Mouse (Mus musculus): ENCODE results near the gene Cd28. TPM values are rescaled to one million over a fixed set of nuclear protein-coding genes. Genes with fewer than 3 reads are reported as not detected.

Cd28 gene
- 0.18 and 1.2 TPM in 2 replicates for polyA plus RNA-seq (2015; fragmentation: Nextera tagmentation; extraction: Ambion mirVana)

- 93% methylated on average over 5 of the region's 5 CpGs for WGBS
- H3K27ac ChIP-seq (replicated peaks): no peak within 1 kb of the TSS
Observed at GRCm38 (mm10) chr1:60716567-60716966, at the start of gene Cd28. Gene Cd28 (plus strand): TSS chr1:60716800.

GRCm38 (mm10) chr1:60667873-60668616, 48.6 kb upstream of the Cd28 start:
- Histone ChIP-seq H3K27ac (replicated peaks) (peak overlapping the region; percentile 70), H3K4me1 (peaks cover 12% of the 10 kb centered on the region; the same call in 1 of the 2 replicates), H3K9me3 (replicated peaks) (no peaks in the 10 kb centered on the region), H3K27me3 (replicated peaks) (no peaks in the 10 kb centered on the region), H3K4me3 (replicated peaks) (peak overlapping the region; percentile 14), H3K36me3 (no peaks in the 10 kb centered on the region), H3K4me2 (peak overlapping the region; percentile 44), H3K9ac (replicated peaks) (peak overlapping the region; percentile 12; the same call in 1 of the 2 replicates)
- ATAC-seq (ENCODE audit: low FRiP score): peak; percentile 59; the same call in 1 of the 2 replicates
- 22% methylated on average over 17 of the region's 17 CpGs for WGBS

More at GRCm38 (mm10) chr1:60716567-60716966, at the start of gene Cd28:
- no peak for ATAC-seq (ENCODE audit: low FRiP score)
- Histone ChIP-seq H3K9me3 (replicated peaks) (no peaks in the 10 kb centered on the region; the same call in 1 of the 2 replicates), H3K36me3 (no peaks in the 10 kb centered on the region), H3K9ac (replicated peaks) (no peak within 1 kb of the TSS), H3K4me2 (no peak within 1 kb of the TSS), H3K27me3 (replicated peaks) (no peaks in the 10 kb centered on the region), H3K4me1 (no peaks in the 10 kb centered on the region), H3K4me3 (replicated peaks) (no peak within 1 kb of the TSS)

GRCm38 (mm10) chr1:60669048-60669447, 47.6 kb upstream of the Cd28 start:
- Histone ChIP-seq H3K27ac (replicated peaks) (no peak overlapping the region), H3K9me3 (replicated peaks) (no peaks in the 10 kb centered on the region), H3K4me3 (replicated peaks) (no peak overlapping the region), H3K4me2 (no peak overlapping the region), H3K9ac (replicated peaks) (no peak overlapping the region), H3K27me3 (replicated peaks) (no peaks in the 10 kb centered on the region), H3K4me1 (peaks cover 12% of the 10 kb centered on the region; the same call in 1 of the 2 replicates), H3K36me3 (no peaks in the 10 kb centered on the region)
- 79% methylated on average over 9 of the region's 9 CpGs for WGBS
- ATAC-seq (ENCODE audit: low FRiP score): no peak

GRCm38 (mm10) chr1:60669664-60670063, 46.9 kb upstream of the Cd28 start:
- 95% methylated on average over 2 of the region's 2 CpGs for WGBS
- Histone ChIP-seq H3K4me3 (replicated peaks) (no peak overlapping the region), H3K27me3 (replicated peaks) (no peaks in the 10 kb centered on the region), H3K4me1 (peaks cover 12% of the 10 kb centered on the region; the same call in 1 of the 2 replicates), H3K36me3 (no peaks in the 10 kb centered on the region), H3K9me3 (replicated peaks) (no peaks in the 10 kb centered on the region), H3K9ac (replicated peaks) (no peak overlapping the region), H3K27ac (replicated peaks) (no peak overlapping the region), H3K4me2 (no peak overlapping the region)
- no peak for ATAC-seq (ENCODE audit: low FRiP score)

- H3K4me3 ChIP-seq (replicated peaks): no peak overlapping the region
- no peak for ATAC-seq (ENCODE audit: low FRiP score)
- 87% methylated on average over 5 of the region's 5 CpGs for WGBS
Observed at GRCm38 (mm10) chr1:60670172-60670571, 46.4 kb upstream of the Cd28 start.

GRCm38 (mm10) chr1:60683766-60684165, 32.8 kb upstream of the Cd28 start:
- H3K4me1 ChIP-seq: no peaks in the 10 kb centered on the region
- no peak overlapping the region for H3K4me3 ChIP-seq (replicated peaks)
- WGBS: 91% methylated on average over 4 of the region's 4 CpGs
- no peak overlapping the region for H3K4me2 ChIP-seq
- no peaks in the 10 kb centered on the region for H3K27me3 ChIP-seq (replicated peaks)
- no peaks in the 10 kb centered on the region for H3K9me3 ChIP-seq (replicated peaks)
- no peak overlapping the region for H3K27ac ChIP-seq (replicated peaks)
- no peak overlapping the region for H3K9ac ChIP-seq (replicated peaks)
- H3K36me3 ChIP-seq: no peaks in the 10 kb centered on the region
- no peak for ATAC-seq (ENCODE audit: low FRiP score)

More at GRCm38 (mm10) chr1:60670172-60670571, 46.4 kb upstream of the Cd28 start:
- Histone ChIP-seq H3K4me2 (no peak overlapping the region), H3K27ac (replicated peaks) (no peak overlapping the region), H3K4me1 (peaks cover 12% of the 10 kb centered on the region; the same call in 1 of the 2 replicates), H3K9ac (replicated peaks) (no peak overlapping the region), H3K27me3 (replicated peaks) (no peaks in the 10 kb centered on the region), H3K9me3 (replicated peaks) (no peaks in the 10 kb centered on the region), H3K36me3 (no peaks in the 10 kb centered on the region)

GRCm38 (mm10) chr1:60696115-60696895, 20.3 kb upstream of the Cd28 start:
- Histone ChIP-seq H3K27ac (replicated peaks) (no peak overlapping the region), H3K4me3 (replicated peaks) (no peak overlapping the region), H3K9me3 (replicated peaks) (no peaks in the 10 kb centered on the region), H3K36me3 (no peaks in the 10 kb centered on the region), H3K9ac (replicated peaks) (no peak overlapping the region), H3K27me3 (replicated peaks) (no peaks in the 10 kb centered on the region), H3K4me1 (no peaks in the 10 kb centered on the region), H3K4me2 (no peak overlapping the region)
- no peak for ATAC-seq (ENCODE audit: low FRiP score)
- 83% methylated on average over 3 of the region's 3 CpGs for WGBS

GRCm38 (mm10) chr1:60702641-60703040, 14.0 kb upstream of the Cd28 start:
- H3K36me3 ChIP-seq: no peaks in the 10 kb centered on the region
- H3K27ac ChIP-seq (replicated peaks): no peak overlapping the region
- H3K4me3 ChIP-seq (replicated peaks): no peak overlapping the region
- ATAC-seq (ENCODE audit: low FRiP score): no peak
- no peak overlapping the region for H3K4me2 ChIP-seq
- H3K4me1 ChIP-seq: no peaks in the 10 kb centered on the region
- WGBS: 75% methylated on average over 2 of the region's 2 CpGs
- H3K9ac ChIP-seq (replicated peaks): no peak overlapping the region
- H3K27me3 ChIP-seq (replicated peaks): no peaks in the 10 kb centered on the region
- H3K9me3 ChIP-seq (replicated peaks): no peaks in the 10 kb centered on the region

- Histone ChIP-seq H3K4me2 (no peak overlapping the region), H3K27ac (replicated peaks) (no peak overlapping the region), H3K4me3 (replicated peaks) (no peak overlapping the region), H3K9me3 (replicated peaks) (no peaks in the 10 kb centered on the region), H3K4me1 (no peaks in the 10 kb centered on the region), H3K36me3 (no peaks in the 10 kb centered on the region), H3K27me3 (replicated peaks) (no peaks in the 10 kb centered on the region), H3K9ac (replicated peaks) (no peak overlapping the region)
- no peak for ATAC-seq (ENCODE audit: low FRiP score)
- WGBS: 80% methylated on average over 3 of the region's 3 CpGs
Observed at GRCm38 (mm10) chr1:60713238-60713637, 3.4 kb upstream of the Cd28 start.

GRCm38 (mm10) chr1:60715651-60716196, 876 bp upstream of the Cd28 start:
- Histone ChIP-seq H3K36me3 (no peaks in the 10 kb centered on the region), H3K9me3 (replicated peaks) (no peaks in the 10 kb centered on the region; the same call in 1 of the 2 replicates), H3K4me3 (replicated peaks) (no peak overlapping the region), H3K4me2 (no peak overlapping the region), H3K4me1 (no peaks in the 10 kb centered on the region), H3K27me3 (replicated peaks) (no peaks in the 10 kb centered on the region), H3K9ac (replicated peaks) (no peak overlapping the region), H3K27ac (replicated peaks) (no peak overlapping the region)
- no peak for ATAC-seq (ENCODE audit: low FRiP score)
- 52% methylated on average over 8 of the region's 8 CpGs for WGBS

- Histone ChIP-seq H3K4me2 (no peak overlapping the region), H3K4me1 (no peaks in the 10 kb centered on the region), H3K27me3 (replicated peaks) (no peaks in the 10 kb centered on the region), H3K9me3 (replicated peaks) (no peaks in the 10 kb centered on the region; the same call in 1 of the 2 replicates), H3K36me3 (no peaks in the 10 kb centered on the region), H3K27ac (replicated peaks) (no peak overlapping the region), H3K4me3 (replicated peaks) (no peak overlapping the region), H3K9ac (replicated peaks) (no peak overlapping the region)
- WGBS: 81% methylated on average over 4 of the region's 4 CpGs
- no peak for ATAC-seq (ENCODE audit: low FRiP score)
Observed at GRCm38 (mm10) chr1:60718580-60718979, 2.0 kb downstream of the Cd28 start.
